Mouse (Mus musculus): ENCODE data around the gene Commd1. TPM values are rescaled to one million over a fixed set of nuclear protein-coding genes. Genes with fewer than 3 reads are reported as not detected.
A peak's percentile ranks its signal among the peaks of the same experiment; 100 is the strongest.

The Commd1 gene
- total and polyA plus RNA-seq, 3 experiments: 26.7 to 158 (median 138) TPM

DNA sequence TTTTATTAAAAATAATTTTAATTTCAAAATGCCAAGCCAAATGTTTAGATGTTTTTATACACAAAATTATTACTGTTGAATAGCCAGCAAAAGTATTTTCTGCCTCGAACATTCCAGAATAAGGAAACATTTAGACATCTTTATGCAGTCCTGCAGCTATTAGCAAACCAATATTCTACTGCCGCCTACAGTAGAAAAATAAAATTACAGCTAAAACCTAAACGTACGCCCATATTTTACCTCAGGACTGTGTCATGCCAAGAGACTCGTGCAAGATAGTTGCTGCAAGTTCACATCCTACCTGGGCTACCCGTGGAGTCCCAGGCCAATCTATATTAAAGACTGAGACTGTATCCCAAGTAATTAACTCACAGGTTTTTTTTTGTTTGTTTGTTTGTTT lies 12.7 kb downstream of the Commd1 start:
- intact Hi-C loops (cut with DNase I): no loop called here
- H3K9ac ChIP-seq (ENCODE audit: low read depth, low read length): no peak overlapping the region
- H3K27ac ChIP-seq: no peak overlapping the region
- no peak for DNase-seq
- no peak overlapping the region for H3K4me3 ChIP-seq
- H3K4me1 ChIP-seq (ENCODE audit: control insufficient read depth, insufficient read depth, low read length): peaks cover 1% of the 10 kb centered on the region
- no peaks in the 10 kb centered on the region for H3K27me3 ChIP-seq (ENCODE audit: control insufficient read depth, insufficient read depth, low read length)
- H3K79me2 ChIP-seq (replicated peaks; ENCODE audit: control insufficient read depth, insufficient read depth, low read length): no peaks in the 10 kb centered on the region
- H3K36me3 ChIP-seq (ENCODE audit: control insufficient read depth, insufficient read depth, low read length): no peaks in the 10 kb centered on the region
- no peak for TF ChIP-seq POLR2A (IDR thresholded peaks at IDR 0.05; ENCODE audit: insufficient read depth, low read depth, low read length)
- no peak for TF ChIP-seq EP300 (IDR thresholded peaks at IDR 0.05; ENCODE audit: insufficient read depth, low read depth, low read length)
- TF ChIP-seq CTCF (IDR thresholded peaks at IDR 0.05): peak; percentile 81
- WGBS: 38% methylated on average over 6 of the region's 6 CpGs

DNA sequence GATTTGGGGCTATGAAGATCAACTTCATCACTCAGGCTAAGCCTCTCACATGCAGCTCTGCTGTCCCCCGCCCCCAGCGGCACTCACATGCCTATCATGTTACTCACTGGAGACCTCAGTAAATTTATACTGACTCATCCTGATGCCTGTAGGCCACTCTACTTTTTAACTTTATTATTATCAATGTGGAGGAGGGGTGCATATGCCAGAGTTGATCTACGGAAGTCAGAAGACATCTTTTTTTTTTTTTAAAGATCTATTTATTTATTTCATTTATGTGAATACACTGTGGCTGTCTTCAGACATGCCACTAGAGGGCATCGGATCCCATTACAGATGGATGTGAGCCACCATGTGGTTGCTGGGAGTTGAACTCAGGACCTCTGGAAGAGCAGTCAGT lies 16.7 kb downstream of the Commd1 start:
- Histone ChIP-seq H3K4me3 (no peak overlapping the region), H3K27ac (no peak overlapping the region), H3K36me3 (ENCODE audit: control insufficient read depth, insufficient read depth, low read length) (no peaks in the 10 kb centered on the region), H3K4me1 (ENCODE audit: control insufficient read depth, insufficient read depth, low read length) (peaks cover 1% of the 10 kb centered on the region), H3K9ac (ENCODE audit: low read depth, low read length) (no peak overlapping the region), H3K27me3 (ENCODE audit: control insufficient read depth, insufficient read depth, low read length) (no peaks in the 10 kb centered on the region), H3K79me2 (replicated peaks; ENCODE audit: control insufficient read depth, insufficient read depth, low read length) (no peaks in the 10 kb centered on the region)
- 79% methylated on average over 4 of the region's 4 CpGs for WGBS
- intact Hi-C loops (cut with DNase I): no loop called here
- no peak for DNase-seq
- TF ChIP-seq POLR2A (IDR thresholded peaks at IDR 0.05; ENCODE audit: insufficient read depth, low read depth, low read length) (no peak), CTCF (IDR thresholded peaks at IDR 0.05) (peak; percentile 72)

DNA sequence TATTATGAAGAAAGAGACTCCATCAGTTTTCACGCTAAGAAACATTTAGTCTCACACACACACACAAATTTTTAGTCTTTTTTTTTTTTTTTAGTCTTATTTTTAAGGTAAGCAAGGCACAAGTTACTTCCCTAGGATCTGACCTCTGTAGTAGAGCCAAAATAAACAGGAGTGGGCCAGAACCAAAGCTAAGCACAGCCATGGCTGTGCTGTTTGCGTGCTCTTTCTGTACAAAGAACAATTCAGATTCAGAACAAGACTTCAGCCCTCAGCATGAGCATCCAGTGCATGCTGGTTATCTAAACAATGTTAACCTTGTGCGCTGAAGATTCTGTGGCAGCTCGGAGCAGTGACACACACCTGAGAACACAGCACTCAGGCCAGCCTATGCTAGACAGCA lies 17.8 kb downstream of the Commd1 start:
- no peak for DNase-seq
- Histone ChIP-seq H3K27ac (no peak overlapping the region), H3K4me3 (no peak overlapping the region), H3K27me3 (ENCODE audit: control insufficient read depth, insufficient read depth, low read length) (no peaks in the 10 kb centered on the region), H3K79me2 (replicated peaks; ENCODE audit: control insufficient read depth, insufficient read depth, low read length) (0 out of 2 replicates have a peak, but pooled peaks cover 2% of the 10 kb centered on the region), H3K36me3 (ENCODE audit: control insufficient read depth, insufficient read depth, low read length) (no peaks in the 10 kb centered on the region), H3K9ac (ENCODE audit: low read depth, low read length) (no peak overlapping the region), H3K4me1 (ENCODE audit: control insufficient read depth, insufficient read depth, low read length) (peaks cover 3% of the 10 kb centered on the region)
- 63% methylated on average over 4 of the region's 4 CpGs for WGBS
- intact Hi-C loops (cut with DNase I): no loop called here
- TF ChIP-seq EP300 (IDR thresholded peaks at IDR 0.05; ENCODE audit: insufficient read depth, low read depth, low read length): no peak
- TF ChIP-seq POLR2A (IDR thresholded peaks at IDR 0.05; ENCODE audit: insufficient read depth, low read depth, low read length): no peak
- TF ChIP-seq CTCF (IDR thresholded peaks at IDR 0.05): no peak

DNA sequence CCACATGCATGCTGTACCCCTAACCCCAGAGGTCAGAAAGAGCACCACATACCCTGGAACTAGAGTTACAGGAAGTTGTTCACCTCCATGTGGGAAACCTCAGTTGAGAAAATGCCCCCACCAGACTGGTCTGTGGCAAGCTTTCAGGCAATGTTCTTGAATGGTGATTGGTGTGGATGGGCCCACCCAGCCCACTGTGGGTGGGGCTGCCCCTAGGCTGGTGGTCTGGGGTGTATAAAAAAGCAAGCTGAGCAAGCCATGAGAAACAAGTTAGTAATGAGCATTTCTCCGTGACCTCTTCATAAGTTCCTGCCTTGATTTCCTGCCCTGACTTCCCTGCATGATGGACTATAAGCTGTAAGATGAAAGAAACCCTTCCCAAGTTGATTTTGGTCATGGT lies 20.1 kb downstream of the Commd1 start:
- 93% methylated on average over 1 of the region's 1 CpGs for WGBS
- no peak for DNase-seq
- Histone ChIP-seq H3K9ac (ENCODE audit: low read depth, low read length) (no peak overlapping the region), H3K27me3 (ENCODE audit: control insufficient read depth, insufficient read depth, low read length) (no peaks in the 10 kb centered on the region), H3K4me1 (ENCODE audit: control insufficient read depth, insufficient read depth, low read length) (peaks cover 3% of the 10 kb centered on the region), H3K36me3 (ENCODE audit: control insufficient read depth, insufficient read depth, low read length) (no peaks in the 10 kb centered on the region), H3K79me2 (replicated peaks; ENCODE audit: control insufficient read depth, insufficient read depth, low read length) (0 out of 2 replicates have a peak, but pooled peaks cover 2% of the 10 kb centered on the region), H3K4me3 (no peak overlapping the region), H3K27ac (no peak overlapping the region)
- intact Hi-C loops (cut with DNase I): no loop called here
- TF ChIP-seq EP300 (IDR thresholded peaks at IDR 0.05; ENCODE audit: insufficient read depth, low read depth, low read length): no peak
- TF ChIP-seq CTCF (IDR thresholded peaks at IDR 0.05): no peak
- TF ChIP-seq POLR2A (IDR thresholded peaks at IDR 0.05; ENCODE audit: insufficient read depth, low read depth, low read length): no peak

DNA sequence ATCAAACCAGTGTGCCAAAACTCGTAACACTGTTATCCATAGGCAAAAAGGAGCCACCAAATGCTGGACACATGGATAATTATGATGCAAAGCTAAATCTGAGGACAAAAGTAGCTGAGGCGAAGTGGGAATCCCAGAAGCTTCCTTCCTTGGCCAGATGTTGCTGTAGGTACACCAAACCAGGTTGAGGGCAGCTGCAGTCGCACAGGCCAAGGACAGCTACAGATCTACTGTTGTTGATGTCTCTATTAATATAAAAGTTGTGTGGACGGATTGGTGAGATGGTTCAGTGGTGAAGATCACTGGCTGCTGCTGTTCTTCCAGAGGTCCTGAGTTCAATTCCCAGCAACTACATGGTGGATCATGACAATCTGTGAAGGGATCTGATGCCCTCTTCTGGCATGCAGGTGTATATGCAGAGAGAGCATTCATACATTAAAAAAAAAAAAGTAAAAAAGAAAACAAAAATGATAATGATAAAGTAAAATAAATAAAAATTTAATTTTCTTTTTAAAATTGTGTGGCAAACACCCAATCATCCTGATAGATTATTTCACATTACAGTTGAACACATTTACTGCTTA lies 24.3 kb downstream of the Commd1 start:
- Histone ChIP-seq H3K79me2 (replicated peaks; ENCODE audit: control insufficient read depth, insufficient read depth, low read length) (0 out of 2 replicates have a peak, but pooled peaks cover 2% of the 10 kb centered on the region), H3K27ac (no peak overlapping the region), H3K36me3 (ENCODE audit: control insufficient read depth, insufficient read depth, low read length) (no peaks in the 10 kb centered on the region; the same call in 1 of the 2 replicates), H3K4me3 (no peak overlapping the region), H3K9ac (ENCODE audit: low read depth, low read length) (no peak overlapping the region), H3K27me3 (ENCODE audit: control insufficient read depth, insufficient read depth, low read length) (no peaks in the 10 kb centered on the region), H3K4me1 (ENCODE audit: control insufficient read depth, insufficient read depth, low read length) (peaks cover 2% of the 10 kb centered on the region)
- no peak for DNase-seq
- WGBS: 95% methylated on average over 4 of the region's 4 CpGs
- intact Hi-C loops (cut with DNase I): loop anchor here (1.0 to 5.0 kb wide), 4 partner anchors 97 to 731 kb away; partner anchors contain the start of gene B3gnt2
- TF ChIP-seq EP300 (IDR thresholded peaks at IDR 0.05; ENCODE audit: insufficient read depth, low read depth, low read length) (no peak), CTCF (IDR thresholded peaks at IDR 0.05) (peak; percentile 82)

DNA sequence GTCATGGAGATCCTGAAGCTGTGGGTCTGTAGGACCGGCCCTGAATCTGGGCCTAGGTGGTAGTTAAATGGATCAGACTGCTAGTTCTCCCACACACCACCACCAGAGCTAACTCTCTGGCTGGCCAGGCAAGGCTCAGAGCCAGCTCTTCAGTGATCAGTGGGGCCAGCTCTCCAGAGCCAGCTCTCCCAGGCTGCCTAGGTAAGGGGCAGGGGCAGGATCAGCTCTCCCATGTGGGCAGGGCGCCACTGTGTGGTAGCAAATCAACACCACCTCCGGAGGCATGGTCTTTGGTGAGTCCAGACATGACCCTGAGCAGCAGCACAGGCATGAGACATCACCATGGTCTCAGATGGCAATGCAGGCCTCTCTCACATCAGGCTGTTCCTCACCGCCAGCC lies 25.4 kb downstream of the Commd1 start:
- WGBS: 56% methylated on average over 4 of the region's 4 CpGs
- Histone ChIP-seq H3K9ac (ENCODE audit: low read depth, low read length) (no peak overlapping the region), H3K4me3 (no peak overlapping the region), H3K4me1 (ENCODE audit: control insufficient read depth, insufficient read depth, low read length) (peaks cover 2% of the 10 kb centered on the region), H3K27me3 (ENCODE audit: control insufficient read depth, insufficient read depth, low read length) (no peaks in the 10 kb centered on the region), H3K27ac (no peak overlapping the region), H3K79me2 (replicated peaks; ENCODE audit: control insufficient read depth, insufficient read depth, low read length) (0 out of 2 replicates have a peak, but pooled peaks cover 2% of the 10 kb centered on the region), H3K36me3 (ENCODE audit: control insufficient read depth, insufficient read depth, low read length) (no peaks in the 10 kb centered on the region; the same call in 1 of the 2 replicates)
- 0 out of 2 replicates have a peak, but pooled peaks have one; percentile 60 for TF ChIP-seq EP300 (IDR thresholded peaks at IDR 0.05; ENCODE audit: insufficient read depth, low read depth, low read length)
- TF ChIP-seq CTCF (IDR thresholded peaks at IDR 0.05): peak; percentile 71
- TF ChIP-seq POLR2A (IDR thresholded peaks at IDR 0.05; ENCODE audit: insufficient read depth, low read depth, low read length): no peak
- intact Hi-C loops (cut with DNase I): loop anchor here (1.0 to 5.0 kb wide), 4 partner anchors 96 to 730 kb away; partner anchors contain the start of gene B3gnt2
- DNase-seq: peak; percentile 61 to 72
